Mouse (Mus musculus): ENCODE measurements around the gene 1810013L24Rik.
"Not testable (repeated sequence)": the region's sequence is repeated elsewhere in the genome, so short reads cannot be mapped to it uniquely, and the experiment has no call there.

The 1810013L24Rik gene

DNA sequence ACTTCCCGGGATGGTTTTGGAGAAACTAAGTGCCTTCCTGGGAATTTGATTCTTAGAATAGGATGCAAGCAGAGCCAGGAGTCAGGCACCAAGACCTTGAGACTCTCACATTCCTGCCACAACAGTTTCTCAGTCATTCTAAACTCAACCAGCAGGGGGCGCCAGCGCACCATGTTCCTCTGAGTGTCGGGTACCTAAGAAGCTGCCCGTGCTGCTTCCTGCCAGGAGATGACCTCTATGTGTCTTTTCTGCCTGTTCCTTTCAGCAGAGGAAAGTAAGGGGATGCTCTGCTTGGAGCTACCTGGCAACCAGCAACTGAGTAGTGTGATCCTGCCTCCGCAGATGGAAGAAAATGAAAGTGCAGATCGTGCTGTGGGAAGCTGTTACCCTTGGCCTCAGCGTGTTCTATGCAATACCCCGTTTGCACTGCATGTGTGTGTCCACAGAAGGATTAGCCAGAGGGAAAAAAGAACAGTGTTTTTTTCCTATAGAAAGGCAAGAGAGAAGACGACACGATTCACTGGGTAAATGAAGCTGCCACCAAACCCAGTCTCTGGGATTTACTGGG lies 53.9 kb downstream of the 1810013L24Rik start:
- in situ Hi-C loops (cut with MboI, MseI): no loop called here

DNA sequence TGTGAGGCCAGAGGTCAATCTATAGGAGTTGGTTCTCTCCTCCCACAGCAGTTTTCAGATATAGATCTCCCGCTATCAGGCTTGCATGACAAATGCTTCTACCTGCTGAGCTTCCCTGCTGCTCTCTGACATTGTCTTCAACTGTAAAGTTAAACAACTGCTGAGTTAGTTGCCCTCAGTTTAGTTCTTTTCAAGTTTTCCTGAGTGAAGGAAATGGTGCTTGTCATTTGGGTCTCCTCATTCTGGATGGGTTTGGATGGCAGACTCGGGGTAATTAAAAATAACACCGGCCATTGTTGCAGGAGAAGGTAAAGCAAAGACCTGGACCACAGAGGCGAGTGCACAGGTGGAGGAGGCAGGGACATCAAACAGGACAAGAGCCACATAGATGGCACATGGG lies 64.3 kb downstream of the 1810013L24Rik start:
- in situ Hi-C loops (cut with MboI, MseI): loop anchor here (10.0 kb wide), 1 partner anchor 1629 kb away; no protein-coding TSS in a partner anchor

DNA sequence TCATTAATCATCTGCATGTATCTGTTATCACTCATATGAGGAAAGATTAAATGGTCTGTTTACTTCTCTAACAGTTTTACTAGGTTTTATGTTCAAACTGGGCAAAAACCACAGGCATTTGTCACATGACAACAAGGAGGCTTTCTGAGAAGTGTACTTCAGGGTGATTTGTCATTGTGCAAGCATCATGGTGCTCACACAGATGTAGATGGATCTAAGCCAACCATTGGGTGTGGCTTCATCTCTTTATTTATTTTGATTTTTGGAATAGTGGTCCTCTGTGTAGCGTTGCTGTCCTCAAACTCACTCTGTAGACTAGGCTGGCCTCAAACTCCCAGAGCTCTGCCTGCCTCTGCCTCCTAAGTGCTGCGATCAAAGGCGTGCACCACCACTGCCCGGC lies 65.4 kb downstream of the 1810013L24Rik start:
- in situ Hi-C loops (cut with MboI, MseI): loop anchor here (10.0 kb wide), 1 partner anchor 1630 kb away; no protein-coding TSS in a partner anchor

GRCm38 (mm10) chr16:8906115-8906514 lies 76.2 kb downstream of the 1810013L24Rik start:
- in situ Hi-C loops (cut with MboI, MseI): not testable (repeated sequence)
